Mouse (Mus musculus) lung, postnatal 0 days (tissue): ENCODE measurements around the gene Olfr1044.

Experiments used
- CTCF ChIP-seq: IDR thresholded peaks from 2 replicates; pipeline ENCODE4 v1.5.1; 2016; ENCODE audit warnings: antibody characterized with exemption, mild to moderate bottlenecking
- EP300 ChIP-seq: IDR thresholded peaks from 2 replicates; pipeline ENCODE4 v1.6.1; 2016; ENCODE audit warnings: antibody characterized with exemption, mild to moderate bottlenecking, control low read depth

DNA sequence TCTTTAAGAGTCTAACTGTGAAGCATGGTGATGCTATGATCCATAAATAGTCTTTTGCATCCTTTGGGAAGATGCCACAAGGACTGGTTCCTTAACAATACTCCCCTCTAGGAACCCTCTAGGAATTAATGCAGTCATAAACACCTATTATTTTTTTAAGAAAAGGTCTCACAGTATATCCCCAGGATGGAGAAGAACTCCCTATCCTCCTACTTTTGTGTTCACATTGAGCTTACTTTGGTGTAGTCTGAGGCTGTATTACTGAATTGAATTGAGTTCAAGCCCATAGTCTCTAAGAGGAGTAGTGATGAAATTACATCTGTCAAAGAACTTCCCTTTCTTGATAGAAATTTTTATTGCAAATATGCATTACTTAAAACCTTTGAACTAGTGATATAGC lies 25.3 kb upstream of the Olfr1044 start, which contains the start of gene Olfr1045:
- TF ChIP-seq CTCF (no peak), EP300 (no peak)
